Mouse (Mus musculus) stomach, postnatal 0 days (tissue): Measurements from ENCODE around the gene Tuba1b. TPM values are rescaled to one million over a fixed set of nuclear protein-coding genes. Genes with fewer than 3 reads are reported as not detected.
A peak's percentile ranks its signal among the peaks of the same experiment; 100 is the strongest.
"Not testable (repeated sequence)": the region's sequence is repeated elsewhere in the genome, so short reads cannot be mapped to it uniquely, and the experiment has no call there.

Experiments
- ATAC-seq: fragments of 200-750 bp; cut with Nextera tagmentation; 2 replicates; pipeline ENCODE4 v1.8.0; 2017; ENCODE audit not compliant: low FRiP score, low TSS enrichment
- DNase-seq: peaks from one replicate; pipeline ENCODE4 v3.0.0-alpha.2; 2016; ENCODE audit warnings: low spot score
- H3K27ac ChIP-seq: fragments of 300-500 bp; sonication (generic); replicated peaks from 2 replicates; pipeline ENCODE4 v1.5.1; 2014; ENCODE audit warnings: mild to moderate bottlenecking, control low read depth
- H3K27me3 ChIP-seq: fragments of 300-500 bp; sonication (generic); 2 replicates; pipeline ENCODE4 v1.6.1; 2014; ENCODE audit warnings: low read length; ENCODE audit not compliant: control insufficient read depth, insufficient read depth
- H3K36me3 ChIP-seq: fragments of 300-500 bp; sonication (generic); 2 replicates; pipeline ENCODE4 v1.6.1; 2014; ENCODE audit warnings: low read length, mixed read lengths; ENCODE audit not compliant: control insufficient read depth, insufficient read depth
- H3K4me1 ChIP-seq: fragments of 300-500 bp; sonication (generic); replicated peaks from 2 replicates; pipeline ENCODE4 v1.6.1; 2014; ENCODE audit warnings: antibody characterized with exemption; ENCODE audit not compliant: control insufficient read depth, insufficient read depth
- H3K4me2 ChIP-seq: fragments of 300-500 bp; sonication (generic); replicated peaks from 2 replicates; pipeline ENCODE4 v1.6.1; 2014; ENCODE audit warnings: low read depth, mild to moderate bottlenecking, control low read depth, moderate library complexity
- H3K4me3 ChIP-seq: fragments of 300-500 bp; sonication (generic); 2 replicates; pipeline ENCODE4 v1.5.1; 2014; ENCODE audit warnings: low read depth, low read length, control low read depth
- H3K9ac ChIP-seq: fragments of 300-500 bp; sonication (generic); 2 replicates; pipeline ENCODE4 v1.6.1; 2014; ENCODE audit warnings: mild to moderate bottlenecking, low read length, control low read depth, mixed read lengths
- H3K9me3 ChIP-seq: fragments of 300-500 bp; sonication (generic); 2 replicates; pipeline ENCODE4 v1.6.1; 2016; ENCODE audit warnings: low read length; ENCODE audit not compliant: control insufficient read depth
- CTCF ChIP-seq: IDR thresholded peaks from 2 replicates; pipeline ENCODE4 v1.5.1; 2016; ENCODE audit warnings: antibody characterized with exemption, low read depth, mild to moderate bottlenecking, moderate library complexity
- EP300 ChIP-seq: optimal IDR thresholded peaks from 2 replicates; pipeline ENCODE3; 2016; ENCODE audit warnings: antibody characterized with exemption
- WGBS: fragments of 180-500 bp; shearing (Covaris S2); extraction: QIAGEN DNeasy Blood & Tissue Kit; methylation state at CpG from one replicate; pipeline ENCODE4 v1.1.7; 2014; 5-methylcytosine and 5-hydroxymethylcytosine counted together
- polyA plus RNA-seq: library from polyadenylated mRNA; unstranded; fragments of >200 nt; fragmentation: Nextera tagmentation; extraction: Ambion mirVana; gene quantifications from 2 replicates; pipeline ENCODE4 v1.2.1, GENCODE M21; 2015

The Tuba1b gene
- polyA plus RNA-seq, 1 experiment from 2014 or later = 552 TPM

- ATAC-seq (no peak), DNase-seq (no peak)
- H3K36me3 ChIP-seq = no peaks in the 10 kb centered on the region
- H3K9me3 ChIP-seq = no peaks in the 10 kb centered on the region
- H3K9ac ChIP-seq = no peak overlapping the region
- H3K4me2 ChIP-seq = no peak overlapping the region
- H3K27me3 ChIP-seq = no peaks in the 10 kb centered on the region
- no peak overlapping the region for H3K4me3 ChIP-seq
- no peaks in the 10 kb centered on the region for H3K4me1 ChIP-seq
- no peak overlapping the region for H3K27ac ChIP-seq
- no peak for TF ChIP-seq EP300
- TF ChIP-seq CTCF = no peak
- WGBS = 58% methylated on average over 2 of the region's 2 CpGs
Measured at GRCm38 (mm10) chr15:98941539-98941938, 7.2 kb upstream of the Tuba1b start.

- no peaks in the 10 kb centered on the region for H3K36me3 ChIP-seq
- H3K27ac ChIP-seq = no peak overlapping the region
- DNase-seq (no peak), ATAC-seq (no peak)
- H3K9me3 ChIP-seq = no peaks in the 10 kb centered on the region
- 59% methylated on average over 10 of the region's 10 CpGs for WGBS
- H3K9ac ChIP-seq = no peak overlapping the region
- no peak overlapping the region for H3K4me2 ChIP-seq
- no peak overlapping the region for H3K4me3 ChIP-seq
- H3K27me3 ChIP-seq = no peaks in the 10 kb centered on the region
- TF ChIP-seq CTCF = no peak
- no peak for TF ChIP-seq EP300
- no peaks in the 10 kb centered on the region for H3K4me1 ChIP-seq
Measured at GRCm38 (mm10) chr15:98940816-98941215, 6.5 kb upstream of the Tuba1b start.

- Histone ChIP-seq H3K4me1 (no peaks in the 10 kb centered on the region; the same call in 1 of the 2 replicates), H3K4me2 (peak overlapping the region; percentile 79), H3K27ac (peak overlapping the region; percentile 95), H3K9me3 (no peaks in the 10 kb centered on the region), H3K36me3 (peaks cover 5% of the 10 kb centered on the region), H3K9ac (peak overlapping the region; percentile 84), H3K27me3 (no peaks in the 10 kb centered on the region), H3K4me3 (peak overlapping the region; percentile 71)
- DNase-seq (peak; percentile 97), ATAC-seq (peak; percentile 89)
- under 1% methylated on average over 35 of the region's 35 CpGs for WGBS
- TF ChIP-seq EP300 = no peak
- TF ChIP-seq CTCF = no peak; the same call in 1 of the 2 replicates
Measured at GRCm38 (mm10) chr15:98933833-98934216, 540 bp downstream of the Tuba1b start.

GRCm38 (mm10) chr15:98933004-98933671, 1.2 kb downstream of the Tuba1b start:
- Histone ChIP-seq H3K4me2 (peak overlapping the region; percentile 79), H3K9ac (peak overlapping the region; percentile 66), H3K27ac (peak overlapping the region; percentile 53), H3K4me3 (peak overlapping the region; percentile 71)
- H3K36me3 ChIP-seq, H3K9me3 ChIP-seq, H3K27me3 ChIP-seq, H3K4me1 ChIP-seq, ATAC-seq, DNase-seq: not testable (repeated sequence)
- under 1% methylated on average over 8 of the region's 9 CpGs for WGBS

- no peak for DNase-seq
- TF ChIP-seq CTCF = no peak
- no peak for TF ChIP-seq EP300
- no peak overlapping the region for H3K9ac ChIP-seq
- peaks cover 5% of the 10 kb centered on the region for H3K36me3 ChIP-seq
- H3K9me3 ChIP-seq = no peaks in the 10 kb centered on the region
- 72% methylated on average over 3 of the region's 3 CpGs for WGBS
- no peak overlapping the region for H3K27ac ChIP-seq
- ATAC-seq = no peak
- no peak overlapping the region for H3K4me2 ChIP-seq
- H3K27me3 ChIP-seq = no peaks in the 10 kb centered on the region
- H3K4me1 ChIP-seq = no peaks in the 10 kb centered on the region; the same call in 1 of the 2 replicates
- no peak overlapping the region for H3K4me3 ChIP-seq
Measured at GRCm38 (mm10) chr15:98930998-98931397, 3.4 kb downstream of the Tuba1b start.

- 44% methylated on average over 8 of the region's 8 CpGs for WGBS
- H3K9ac ChIP-seq = no peak overlapping the region
- H3K4me2 ChIP-seq = no peak overlapping the region
- H3K36me3 ChIP-seq = peaks cover 5% of the 10 kb centered on the region
- no peaks in the 10 kb centered on the region for H3K9me3 ChIP-seq
- H3K27ac ChIP-seq = no peak overlapping the region
- no peaks in the 10 kb centered on the region for H3K27me3 ChIP-seq
- no peak for DNase-seq
- H3K4me1 ChIP-seq = no peaks in the 10 kb centered on the region
- TF ChIP-seq CTCF = no peak
- TF ChIP-seq EP300 = no peak
- no peak overlapping the region for H3K4me3 ChIP-seq
- no peak for ATAC-seq
Measured at GRCm38 (mm10) chr15:98930017-98930734, 4.2 kb downstream of the Tuba1b start.
